Mouse (Mus musculus) limb, embryonic 11.5 days (tissue): ENCODE results near the gene Mcee. TPM values are rescaled to one million over a fixed set of nuclear protein-coding genes. Genes with fewer than 3 reads are reported as not detected.

ENCODE experiments used
- ATAC-seq: fragments of 200-750 bp; cut with Nextera tagmentation; 2 replicates; pipeline ENCODE4 v1.8.0; 2017; ENCODE audit warnings: low read depth; ENCODE audit not compliant: insufficient number of reproducible peaks, low FRiP score, low TSS enrichment
- DNase-seq: peaks from one replicate; pipeline ENCODE4 v3.0.0-alpha.2; 2015; ENCODE audit warnings: low spot score
- H3K27ac ChIP-seq: fragments of 300-500 bp; sonication (generic); replicated peaks from 2 replicates; pipeline ENCODE4 v1.5.1; 2014; ENCODE audit warnings: low read depth, mild to moderate bottlenecking, low read length
- H3K27me3 ChIP-seq: fragments of 300-500 bp; sonication (generic); 2 replicates; pipeline ENCODE4 v1.6.1; 2014; ENCODE audit warnings: mild to moderate bottlenecking, low read length, mixed read lengths; ENCODE audit not compliant: control insufficient read depth, insufficient read depth
- H3K36me3 ChIP-seq: fragments of 300-500 bp; sonication (generic); 2 replicates; pipeline ENCODE4 v1.6.1; 2014; ENCODE audit warnings: mild to moderate bottlenecking, low read length, moderate library complexity, mixed read lengths; ENCODE audit not compliant: control insufficient read depth, insufficient read depth
- H3K4me1 ChIP-seq: fragments of 300-500 bp; sonication (generic); 2 replicates; pipeline ENCODE4 v1.6.1; 2014; ENCODE audit warnings: low read length, mixed read lengths; ENCODE audit not compliant: control insufficient read depth, insufficient read depth
- H3K4me2 ChIP-seq: fragments of 300-500 bp; sonication (generic); 2 replicates; pipeline ENCODE4 v1.6.1; 2014; ENCODE audit warnings: low read depth, mild to moderate bottlenecking, moderate library complexity; ENCODE audit not compliant: severe bottlenecking
- H3K4me3 ChIP-seq: fragments of 300-500 bp; sonication (generic); 2 replicates; pipeline ENCODE4 v1.5.1; 2014; ENCODE audit warnings: low read depth, low read length
- H3K9ac ChIP-seq: fragments of 300-500 bp; sonication (generic); 2 replicates; pipeline ENCODE4 v1.6.1; 2014; ENCODE audit warnings: mild to moderate bottlenecking, low read length
- H3K9me3 ChIP-seq: fragments of 300-500 bp; sonication (generic); 2 replicates; pipeline ENCODE4 v1.6.1; 2016; ENCODE audit warnings: low read length; ENCODE audit not compliant: control insufficient read depth
- WGBS: fragments of 180-500 bp; shearing (Covaris S2); extraction: QIAGEN DNeasy Blood & Tissue Kit; methylation state at CpG from one replicate; pipeline ENCODE4 v1.1.7; 2014; 5-methylcytosine and 5-hydroxymethylcytosine counted together
- polyA plus RNA-seq: library from polyadenylated mRNA; unstranded; fragments of >200 nt; fragmentation: Nextera tagmentation; extraction: Ambion mirVana; gene quantifications from 2 replicates; pipeline ENCODE4 v1.2.1, GENCODE M21; 2014

The Mcee gene
- polyA plus RNA-seq, 1 experiment from 2014 or later = 50.1 TPM

GRCm38 (mm10) chr7:64391479-64391878 is 928 bp upstream of the Mcee start:
- H3K9ac ChIP-seq = peak overlapping the region; percentile 70
- H3K4me1 ChIP-seq = 0 out of 2 replicates have a peak, but pooled peaks cover 2% of the 10 kb centered on the region
- 4% methylated on average over 8 of the region's 8 CpGs for WGBS
- peaks cover 5% of the 10 kb centered on the region; the same call in 1 of the 2 replicates for H3K36me3 ChIP-seq
- H3K4me2 ChIP-seq = peak overlapping the region; percentile 65
- DNase-seq (peak; percentile 35), ATAC-seq (no peak)
- peak overlapping the region; percentile 69 for H3K4me3 ChIP-seq
- H3K9me3 ChIP-seq = no peaks in the 10 kb centered on the region
- H3K27ac ChIP-seq = no peak overlapping the region
- no peaks in the 10 kb centered on the region for H3K27me3 ChIP-seq

- ATAC-seq (no peak), DNase-seq (no peak)
- H3K36me3 ChIP-seq = peaks cover 4% of the 10 kb centered on the region; the same call in 1 of the 2 replicates
These were observed 378 bp downstream of the Mcee start for GRCm38 (mm10) chr7:64392819-64393151.

GRCm38 (mm10) chr7:64400725-64401124 is 8.3 kb downstream of the Mcee start:
- 94% methylated on average over 1 of the region's 1 CpGs for WGBS
- Histone ChIP-seq H3K27me3 (no peaks in the 10 kb centered on the region), H3K27ac (no peak overlapping the region), H3K4me1 (no peaks in the 10 kb centered on the region), H3K4me2 (no peak overlapping the region), H3K36me3 (no peaks in the 10 kb centered on the region), H3K4me3 (no peak overlapping the region), H3K9ac (no peak overlapping the region), H3K9me3 (no peaks in the 10 kb centered on the region)
- ATAC-seq (no peak), DNase-seq (no peak)

More at GRCm38 (mm10) chr7:64392819-64393151, 378 bp downstream of the Mcee start:
- peak overlapping the region; percentile 69 for H3K4me3 ChIP-seq
- 0 out of 2 replicates have a peak, but pooled peaks cover 2% of the 10 kb centered on the region for H3K4me1 ChIP-seq
- H3K9me3 ChIP-seq = no peaks in the 10 kb centered on the region
- H3K4me2 ChIP-seq = peak overlapping the region; percentile 53
- H3K27ac ChIP-seq = peak overlapping the region; percentile 51; the same call in 1 of the 2 replicates
- H3K27me3 ChIP-seq = no peaks in the 10 kb centered on the region
- peak overlapping the region; percentile 70 for H3K9ac ChIP-seq
- WGBS = 1% methylated on average over 15 of the region's 15 CpGs

- ATAC-seq = no peak
- WGBS = 91% methylated on average over 4 of the region's 4 CpGs
- H3K36me3 ChIP-seq = no peaks in the 10 kb centered on the region
- no peak overlapping the region for H3K4me3 ChIP-seq
- H3K4me2 ChIP-seq = no peak overlapping the region
- H3K4me1 ChIP-seq = no peaks in the 10 kb centered on the region
- no peak overlapping the region for H3K27ac ChIP-seq
- DNase-seq = no peak
- H3K9ac ChIP-seq = no peak overlapping the region
- no peaks in the 10 kb centered on the region for H3K9me3 ChIP-seq
- no peaks in the 10 kb centered on the region for H3K27me3 ChIP-seq
These were observed 10.0 kb downstream of the Mcee start for GRCm38 (mm10) chr7:64402452-64402851.

- ATAC-seq (no peak), DNase-seq (no peak)
- WGBS = 92% methylated on average over 8 of the region's 8 CpGs
- Histone ChIP-seq H3K4me3 (no peak overlapping the region), H3K27ac (no peak overlapping the region), H3K9me3 (no peaks in the 10 kb centered on the region), H3K4me2 (no peak overlapping the region), H3K9ac (no peak overlapping the region), H3K4me1 (no peaks in the 10 kb centered on the region), H3K27me3 (no peaks in the 10 kb centered on the region), H3K36me3 (no peaks in the 10 kb centered on the region)
These were observed 11.6 kb downstream of the Mcee start for GRCm38 (mm10) chr7:64403989-64404388.

GRCm38 (mm10) chr7:64424861-64425260 is 32.5 kb downstream of the Mcee start:
- Histone ChIP-seq H3K27ac (no peak overlapping the region), H3K36me3 (no peaks in the 10 kb centered on the region), H3K9me3 (no peaks in the 10 kb centered on the region), H3K27me3 (no peaks in the 10 kb centered on the region), H3K4me1 (no peaks in the 10 kb centered on the region), H3K4me3 (no peak overlapping the region), H3K4me2 (no peak overlapping the region), H3K9ac (no peak overlapping the region)
- 63% methylated on average over 5 of the region's 5 CpGs for WGBS
- no peak for ATAC-seq
- no peak for DNase-seq

- DNase-seq = no peak
- Histone ChIP-seq H3K36me3 (no peaks in the 10 kb centered on the region), H3K9ac (no peak overlapping the region), H3K4me1 (no peaks in the 10 kb centered on the region), H3K27ac (no peak overlapping the region), H3K27me3 (no peaks in the 10 kb centered on the region), H3K9me3 (no peaks in the 10 kb centered on the region), H3K4me2 (no peak overlapping the region), H3K4me3 (no peak overlapping the region)
- WGBS = 77% methylated on average over 5 of the region's 5 CpGs
- ATAC-seq = no peak
These were observed 47.5 kb downstream of the Mcee start for GRCm38 (mm10) chr7:64439595-64440518.

- WGBS = 84% methylated on average over 8 of the region's 8 CpGs
- ATAC-seq = no peak
These were observed 48.1 kb downstream of the Mcee start for GRCm38 (mm10) chr7:64440519-64440918.

More at GRCm38 (mm10) chr7:64440519-64440918, 48.1 kb downstream of the Mcee start:
- Histone ChIP-seq H3K27me3 (no peaks in the 10 kb centered on the region), H3K36me3 (no peaks in the 10 kb centered on the region), H3K4me1 (no peaks in the 10 kb centered on the region), H3K9me3 (no peaks in the 10 kb centered on the region), H3K9ac (no peak overlapping the region), H3K4me3 (no peak overlapping the region), H3K27ac (no peak overlapping the region), H3K4me2 (no peak overlapping the region)
- DNase-seq = no peak
